Mouse (Mus musculus) erythroblast, adult 5-6 weeks (primary cell): ENCODE data around the gene Map2k3. TPM values are rescaled to one million over a fixed set of nuclear protein-coding genes. Genes with fewer than 3 reads are reported as not detected.

Experiments used
- total RNA-seq, 2 experiments: library from RNA; stranded (forward) in 1 of 2; stranded (reverse) in 1 of 2; fragments of 150-400 nt in 1 of 2; fragments of 200-764, 138-1000 nt in 1 of 2; gene quantifications; 2 replicates each; pipeline versions ENCODE4 v1.2.3 to v1.2.4; 2015 to 2017; ENCODE audit warnings: low replicate concordance in 2 of 2

Map2k3 gene
- total RNA-seq, 2 experiments from 2014 or later, result 21.6 to 28.1 TPM

Other genes starting within 250 kb of the Map2k3 start
- 3.8 and 5.6 TPM in 2 replicates for gene Llgl1, start 232.3 kb upstream of the Map2k3 start, total RNA-seq (2015; ENCODE audit: low replicate concordance)
- 2.5 and 3.1 TPM in 2 replicates for gene Llgl1, start 232.3 kb upstream of the Map2k3 start, total RNA-seq (2017; ENCODE audit: low replicate concordance)
- 26.9 and 54.8 TPM in 2 replicates for gene Flii, start 204.8 kb upstream of the Map2k3 start, total RNA-seq (2015; ENCODE audit: low replicate concordance)
- 32.3 and 66.9 TPM in 2 replicates for gene Flii, start 204.8 kb upstream of the Map2k3 start, total RNA-seq (2017; ENCODE audit: low replicate concordance)
- 0.84 TPM in 1 of 2 replicates, not detected in the other for gene Mief2, start 203.6 kb upstream of the Map2k3 start, total RNA-seq (2015; ENCODE audit: low replicate concordance)
- 0.42 and 1.3 TPM in 2 replicates for gene Mief2, start 203.6 kb upstream of the Map2k3 start, total RNA-seq (2017; ENCODE audit: low replicate concordance)
- gene Top3a, start 154.7 kb upstream of the Map2k3 start, total RNA-seq (2015; ENCODE audit: low replicate concordance), result 5.6 and 7.1 TPM in 2 replicates
- gene Top3a, start 154.7 kb upstream of the Map2k3 start, total RNA-seq (2017; ENCODE audit: low replicate concordance), result 4.5 and 11.9 TPM in 2 replicates
- gene Smcr8, start 154.5 kb upstream of the Map2k3 start, total RNA-seq (2015; ENCODE audit: low replicate concordance), result 10.0 and 11.3 TPM in 2 replicates
- gene Smcr8, start 154.5 kb upstream of the Map2k3 start, total RNA-seq (2017; ENCODE audit: low replicate concordance), result 3.5 and 5.6 TPM in 2 replicates
- gene Shmt1, start 120.3 kb upstream of the Map2k3 start, total RNA-seq (2015; ENCODE audit: low replicate concordance), result 1.5 and 5.4 TPM in 2 replicates
- gene Shmt1, start 120.3 kb upstream of the Map2k3 start, total RNA-seq (2017; ENCODE audit: low replicate concordance), result 5.3 and 10.9 TPM in 2 replicates
- gene Dhrs7b, start 101.4 kb upstream of the Map2k3 start, total RNA-seq (2015; ENCODE audit: low replicate concordance), result 2.3 TPM in 1 of 2 replicates, not detected in the other
- gene Dhrs7b, start 101.4 kb upstream of the Map2k3 start, total RNA-seq (2017; ENCODE audit: low replicate concordance), result 1.4 and 4.7 TPM in 2 replicates
- 1.9 and 8.8 TPM in 2 replicates for gene Tmem11, start 52.8 kb upstream of the Map2k3 start, total RNA-seq (2015; ENCODE audit: low replicate concordance)
- gene Tmem11, start 52.8 kb upstream of the Map2k3 start, total RNA-seq (2017; ENCODE audit: low replicate concordance), result 7.2 and 13.5 TPM in 2 replicates
- 6.1 and 7.1 TPM in 2 replicates for gene Natd1, start 17.3 kb upstream of the Map2k3 start, total RNA-seq (2015; ENCODE audit: low replicate concordance)
- 2.4 and 4.5 TPM in 2 replicates for gene Natd1, start 17.3 kb upstream of the Map2k3 start, total RNA-seq (2017; ENCODE audit: low replicate concordance)
- not detected in 2 replicates for gene Kcnj12, start 90.5 kb downstream of the Map2k3 start, total RNA-seq (2015; ENCODE audit: low replicate concordance)
- not detected in 2 replicates for gene Kcnj12, start 90.5 kb downstream of the Map2k3 start, total RNA-seq (2017; ENCODE audit: low replicate concordance)
- gene Tnfrsf13b, start 194.7 kb downstream of the Map2k3 start, total RNA-seq (2015; ENCODE audit: low replicate concordance), result 10.2 and 11.7 TPM in 2 replicates
- gene Tnfrsf13b, start 194.7 kb downstream of the Map2k3 start, total RNA-seq (2017; ENCODE audit: low replicate concordance), result 6.7 and 18.9 TPM in 2 replicates
- gene Usp22, start 243.0 kb downstream of the Map2k3 start, total RNA-seq (2015; ENCODE audit: low replicate concordance), result 6.5 and 7.7 TPM in 2 replicates
- gene Usp22, start 243.0 kb downstream of the Map2k3 start, total RNA-seq (2017; ENCODE audit: low replicate concordance), result 14.6 and 18.0 TPM in 2 replicates